Mouse (Mus musculus): ENCODE results near the gene Slc25a33.

Gene Slc25a33

GRCm38 (mm10) chr4:149727636-149728035, 46.4 kb downstream of the Slc25a33 start:
- no peak for DNase-seq (ENCODE audit: low spot score in 2 of 2)

DNA sequence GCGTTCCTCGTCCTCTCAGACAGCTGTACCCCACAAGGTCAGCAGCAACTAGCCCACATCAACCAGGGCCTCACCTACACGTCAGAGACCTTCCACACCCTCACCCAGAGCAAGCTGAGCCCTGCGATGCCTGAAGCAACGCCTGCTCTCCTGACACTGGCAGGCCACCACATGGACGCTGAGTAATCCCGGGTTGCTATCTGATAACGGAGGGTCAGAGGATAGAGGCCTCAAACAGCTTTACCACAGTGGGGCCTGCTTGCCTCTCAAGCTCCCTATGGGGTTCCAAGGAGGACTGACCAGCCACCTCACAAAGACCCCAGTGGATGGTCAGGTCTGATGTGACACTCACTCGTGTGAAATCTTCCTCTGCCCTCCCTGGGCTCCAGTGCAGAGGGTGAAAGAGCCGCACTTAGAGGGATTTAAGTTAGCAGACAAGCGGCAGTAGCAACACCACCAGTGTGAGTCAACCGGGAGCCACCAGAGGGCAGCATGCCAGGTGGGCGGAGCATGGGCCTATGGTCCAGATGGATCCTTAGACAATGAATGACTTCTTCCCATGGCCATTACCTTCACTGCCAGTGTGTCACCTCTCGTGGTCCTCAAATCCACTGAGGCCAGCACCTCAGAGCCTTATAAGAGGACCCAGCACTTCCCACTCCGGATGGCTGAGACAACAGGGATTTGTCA, 48.3 kb downstream of the Slc25a33 start:
- peak in 1 of 2 experiments; percentile 77 for DNase-seq (ENCODE audit: low spot score in 2 of 2)

DNA sequence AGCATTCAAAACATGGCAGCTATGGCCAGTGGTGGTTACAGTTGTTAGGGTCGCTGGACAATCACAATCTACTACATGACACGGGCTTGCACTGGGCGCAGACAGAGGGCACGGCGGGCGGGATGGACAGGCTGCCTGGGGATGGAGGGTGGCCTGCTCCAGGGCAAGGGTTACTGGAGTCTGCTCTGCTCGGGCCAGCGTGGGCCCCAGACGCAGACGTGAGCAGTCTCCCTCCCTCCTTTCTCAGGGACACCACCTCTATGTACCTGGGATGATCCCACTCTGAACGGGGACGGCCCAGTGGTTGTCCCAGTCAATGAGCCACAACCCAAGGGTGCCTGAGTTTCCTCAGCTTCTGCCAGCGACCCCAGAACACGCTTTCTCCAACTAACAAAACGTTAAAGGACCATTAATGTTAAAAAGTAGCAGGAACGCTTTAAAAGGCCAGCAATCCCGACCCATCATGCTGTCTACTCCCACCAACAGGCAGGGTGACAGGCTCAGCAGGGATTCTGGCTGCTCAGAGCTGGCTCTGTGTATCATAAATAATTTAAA, 49.1 kb downstream of the Slc25a33 start:
- no peak for DNase-seq (ENCODE audit: low spot score in 2 of 2)

DNA sequence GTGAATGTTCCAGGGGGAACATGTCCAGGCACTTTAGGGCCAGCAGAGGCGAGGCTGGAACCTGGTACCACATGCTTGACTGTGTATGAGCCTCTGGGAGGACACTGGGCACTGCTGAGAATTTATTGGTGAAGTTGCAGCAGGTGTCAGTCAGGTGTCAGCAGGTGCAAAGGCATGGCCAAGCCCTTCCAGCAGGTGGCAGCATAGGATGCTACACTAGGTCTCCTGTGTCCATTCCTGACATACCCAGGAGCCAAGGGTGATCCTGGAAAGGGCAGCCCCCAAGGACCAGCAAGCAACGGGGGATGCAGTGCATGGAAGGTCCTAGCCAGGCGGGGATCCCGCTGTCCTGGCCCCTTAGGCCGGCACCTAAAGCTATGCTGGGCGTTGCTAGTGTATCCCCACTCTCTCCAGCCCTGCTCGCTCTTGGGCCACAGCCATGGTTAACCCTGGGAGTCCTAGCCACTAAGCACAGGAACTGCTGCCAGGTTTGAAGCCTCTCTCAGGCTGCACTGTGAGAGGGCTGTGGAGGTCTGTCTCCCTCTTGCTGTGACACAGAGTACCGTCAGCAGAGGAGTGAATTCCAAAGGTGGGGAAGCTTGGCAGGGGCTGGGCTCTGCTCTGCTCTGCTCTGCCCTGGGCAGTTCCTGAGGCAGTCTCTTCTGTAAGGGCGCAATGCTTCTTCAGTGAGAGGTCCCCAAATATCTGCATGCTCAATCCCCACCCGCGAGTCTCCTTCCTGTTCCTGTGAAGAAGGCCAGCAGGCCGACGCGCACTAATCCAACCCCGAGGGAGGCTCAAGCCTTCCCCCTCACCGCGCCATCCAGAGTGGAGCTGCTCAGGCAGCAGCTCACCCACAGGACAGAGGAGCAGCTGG, 50.0 kb downstream of the Slc25a33 start:
- no peak for DNase-seq (ENCODE audit: low spot score in 2 of 2)

DNA sequence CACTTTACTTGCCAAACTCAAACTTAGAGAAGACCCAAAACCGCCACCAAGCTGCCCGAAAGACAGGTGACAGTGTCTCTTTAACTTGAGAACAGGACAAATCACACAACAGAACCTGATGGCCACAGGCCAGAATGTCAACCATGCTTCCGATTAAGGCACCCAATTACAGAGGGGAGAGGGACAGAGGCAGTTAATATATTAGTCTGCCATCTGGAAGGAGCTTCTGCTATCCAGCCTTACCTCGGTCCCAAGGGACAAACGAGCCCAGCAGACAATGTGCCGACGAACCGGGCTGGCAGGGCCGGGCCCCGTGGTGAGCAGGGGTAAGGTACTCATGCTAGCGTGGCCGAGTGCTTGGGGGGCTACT, 51.1 kb downstream of the Slc25a33 start:
- DNase-seq (ENCODE audit: low spot score in 2 of 2), result no peak

DNA sequence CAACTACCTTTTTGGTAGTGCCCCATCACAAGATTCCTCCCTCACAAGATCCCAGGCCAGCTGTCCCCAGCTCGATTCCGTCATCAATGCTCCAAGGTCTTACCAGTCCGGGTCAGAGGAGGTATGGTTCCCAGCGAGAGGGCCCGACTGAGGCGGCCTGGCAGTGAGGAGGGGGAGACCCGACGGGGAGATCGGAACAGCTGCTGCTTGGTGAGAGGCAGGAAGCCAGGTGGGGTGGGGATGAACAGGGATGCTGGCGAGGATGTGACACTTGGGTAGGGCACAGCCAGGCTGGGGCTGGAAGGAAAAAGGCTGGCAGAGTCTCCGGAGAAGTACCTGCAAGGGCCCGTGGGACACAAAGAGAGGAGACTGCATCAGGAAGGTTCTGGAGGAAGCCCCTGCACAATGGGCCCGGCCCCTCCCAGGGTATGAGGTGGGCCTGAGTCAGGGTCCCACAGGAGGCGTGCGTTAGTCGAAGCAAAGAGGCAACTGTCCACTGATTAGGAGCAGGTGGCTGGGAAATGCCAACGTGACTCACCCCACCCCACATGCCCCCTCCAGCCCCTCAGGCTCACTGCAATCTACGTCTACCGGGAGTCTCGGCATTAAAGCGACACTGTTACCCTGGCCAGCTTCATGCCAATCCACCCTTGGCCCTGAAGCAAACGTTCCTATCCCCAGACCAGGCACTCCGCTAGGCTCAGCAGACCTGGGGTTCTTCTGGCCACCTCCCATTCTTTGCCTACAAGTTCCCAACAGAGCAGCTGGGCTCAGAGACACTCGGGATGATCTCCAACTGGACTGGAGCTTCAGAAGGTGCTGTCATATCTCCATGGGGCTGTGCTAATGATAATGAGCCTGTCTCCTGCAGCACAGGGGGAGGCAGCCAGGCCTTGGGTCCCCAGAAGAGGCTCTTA, 51.7 kb downstream of the Slc25a33 start:
- DNase-seq (ENCODE audit: low spot score in 2 of 2), result no peak

GRCm38 (mm10) chr4:149721163-149721562, 52.9 kb downstream of the Slc25a33 start:
- no peak for DNase-seq (ENCODE audit: low spot score in 2 of 2)

DNA sequence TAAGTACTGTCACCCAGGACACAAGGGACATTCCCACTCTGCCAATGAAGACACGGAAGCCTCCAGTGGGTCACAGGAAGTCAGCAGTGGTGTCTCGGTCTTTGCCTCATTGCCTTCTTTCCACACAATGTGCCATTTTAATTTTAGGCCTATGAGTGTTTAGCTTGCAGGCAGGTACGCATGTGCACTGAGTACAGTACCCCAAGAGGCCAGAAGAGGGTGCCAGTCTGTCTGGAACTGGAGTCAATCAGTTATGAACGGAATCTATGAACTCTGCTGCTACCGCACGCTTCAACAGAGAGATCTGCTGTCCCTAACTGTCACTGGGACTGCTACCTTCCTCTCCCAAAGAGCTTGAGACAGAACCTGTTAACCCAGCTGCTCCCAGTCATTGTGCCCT, 54.4 kb downstream of the Slc25a33 start:
- peak in 1 of 2 experiments; percentile 50 for DNase-seq (ENCODE audit: low spot score in 2 of 2)

DNA sequence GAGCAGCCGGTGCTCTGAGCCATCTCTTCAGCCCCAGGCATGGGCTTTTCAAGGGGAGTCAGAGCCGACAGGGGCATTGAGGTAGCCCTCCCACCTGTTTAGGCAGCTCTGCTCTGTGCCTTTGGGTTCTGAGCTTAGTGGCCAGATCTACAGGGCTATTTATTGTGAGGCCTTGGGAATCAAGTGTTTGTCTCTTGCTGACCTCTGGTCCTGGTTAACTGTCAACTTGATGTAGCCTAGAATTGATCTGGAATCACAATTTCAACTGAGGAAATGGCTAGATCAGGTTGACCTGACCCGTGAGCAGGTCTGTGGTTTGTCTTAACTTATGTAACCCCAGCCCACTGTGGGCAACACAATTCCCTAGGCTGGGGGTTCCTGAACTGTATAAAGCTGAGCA, 59.5 kb downstream of the Slc25a33 start:
- DNase-seq (ENCODE audit: low spot score in 2 of 2), result no peak

DNA sequence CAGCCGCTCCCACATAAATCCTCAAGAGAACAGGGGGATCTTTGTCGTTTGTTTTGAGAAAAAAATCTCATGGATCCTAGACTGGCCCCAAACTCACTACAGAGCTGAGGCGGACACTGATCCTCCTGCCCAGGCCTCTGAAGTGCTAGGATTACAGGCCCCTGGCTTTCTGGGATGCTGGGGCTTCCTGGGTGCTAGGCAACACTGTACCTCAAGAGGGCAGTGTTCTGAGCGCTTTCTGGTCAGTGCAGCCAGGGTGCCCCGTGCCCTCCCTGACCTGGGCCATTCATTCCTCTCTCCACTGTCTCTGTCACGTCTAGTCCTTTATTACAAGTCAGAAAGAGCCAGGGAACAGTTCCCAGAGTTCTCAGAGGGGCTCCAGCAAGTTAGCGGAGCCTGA, 62.1 kb downstream of the Slc25a33 start:
- DNase-seq (ENCODE audit: low spot score in 2 of 2), result no peak

DNA sequence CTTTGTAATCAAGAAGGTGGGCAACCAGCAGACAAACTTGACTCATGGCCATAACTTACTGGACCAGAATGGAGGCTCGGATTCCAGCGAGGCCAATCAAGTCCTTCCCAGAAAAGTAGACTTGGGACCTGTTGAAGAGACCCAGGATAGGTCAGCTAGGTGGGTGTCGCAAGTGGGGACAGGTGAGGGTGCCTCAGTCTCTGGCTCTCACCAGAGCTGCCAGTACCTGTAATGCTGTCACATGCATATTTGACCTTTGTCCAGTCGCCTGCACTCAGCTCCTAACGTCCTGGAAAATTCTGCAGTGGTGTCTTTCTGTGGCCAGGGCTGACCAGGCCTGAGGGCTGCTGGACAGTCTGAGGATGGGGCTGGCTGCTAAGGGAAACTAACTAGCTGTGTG, 62.6 kb downstream of the Slc25a33 start:
- no peak for DNase-seq (ENCODE audit: low spot score in 2 of 2)

DNA sequence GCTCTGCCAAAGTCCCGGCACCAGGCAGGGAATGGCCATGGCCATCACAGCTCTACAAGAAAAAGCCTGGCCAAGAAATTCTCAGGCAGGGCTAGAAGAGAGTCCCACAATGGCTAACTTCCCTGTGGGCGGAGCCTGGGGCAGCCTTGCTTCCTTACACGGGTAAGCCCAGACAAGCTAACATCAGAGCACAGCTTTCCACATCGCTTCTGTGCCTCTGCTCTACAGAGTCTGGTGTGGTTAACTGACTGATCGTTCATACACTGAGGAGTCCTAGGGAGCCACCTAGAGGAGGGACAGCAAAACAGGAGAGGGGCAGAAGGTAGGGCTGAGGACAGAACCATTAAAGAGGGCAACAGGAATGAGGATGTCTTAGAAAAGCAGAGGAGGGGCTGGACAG, 63.6 kb downstream of the Slc25a33 start:
- peak in 1 of 2 experiments; percentile 74 for DNase-seq (ENCODE audit: low spot score in 2 of 2)

DNA sequence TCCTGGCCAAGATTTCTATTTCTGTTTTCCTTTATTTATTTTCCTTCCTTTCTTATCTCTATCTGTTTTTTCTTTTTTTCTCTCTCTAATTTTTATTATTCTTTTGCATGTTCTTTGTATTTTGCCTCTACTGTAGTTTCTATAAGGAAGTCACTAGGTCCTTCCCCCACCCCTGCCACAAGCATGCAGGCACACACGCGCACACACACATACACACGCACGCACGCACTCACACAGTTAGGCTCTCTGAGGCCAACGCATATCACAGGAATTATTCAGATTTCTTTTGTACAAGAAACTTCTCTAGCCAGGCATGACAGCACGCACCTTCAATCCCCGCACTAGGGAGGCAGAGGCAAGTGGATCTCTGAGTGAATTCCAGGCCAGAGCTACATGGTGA, 68.1 kb downstream of the Slc25a33 start:
- DNase-seq (ENCODE audit: low spot score in 2 of 2), result no peak

DNA sequence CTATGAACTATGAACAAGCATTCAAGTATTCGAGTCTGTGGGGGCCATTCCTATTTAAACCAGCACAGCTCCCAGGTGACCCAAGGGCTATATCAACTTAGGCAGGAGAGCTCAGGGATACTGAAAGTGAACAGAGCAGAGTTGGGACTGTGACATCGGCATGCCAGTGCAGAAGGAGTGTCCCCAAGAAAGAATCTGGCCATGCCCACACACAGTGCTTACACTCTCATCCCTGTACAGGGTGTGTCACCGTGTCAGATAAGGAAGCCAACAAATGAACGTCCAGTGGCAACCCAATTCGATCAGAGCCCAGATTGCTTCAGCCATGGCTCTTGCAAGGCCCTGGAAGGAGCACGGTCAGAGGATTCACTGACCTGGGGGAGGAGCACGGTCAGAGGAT, 68.8 kb downstream of the Slc25a33 start:
- DNase-seq (ENCODE audit: low spot score in 2 of 2), result no peak

GRCm38 (mm10) chr4:149702210-149702979, 71.7 kb downstream of the Slc25a33 start, which contains the start of gene Pik3cd:
TSS of gene Pik3cd (minus strand) at chr4:149702571.
- peak in 1 of 2 experiments; percentile 25 for DNase-seq (ENCODE audit: low spot score in 2 of 2)

DNA sequence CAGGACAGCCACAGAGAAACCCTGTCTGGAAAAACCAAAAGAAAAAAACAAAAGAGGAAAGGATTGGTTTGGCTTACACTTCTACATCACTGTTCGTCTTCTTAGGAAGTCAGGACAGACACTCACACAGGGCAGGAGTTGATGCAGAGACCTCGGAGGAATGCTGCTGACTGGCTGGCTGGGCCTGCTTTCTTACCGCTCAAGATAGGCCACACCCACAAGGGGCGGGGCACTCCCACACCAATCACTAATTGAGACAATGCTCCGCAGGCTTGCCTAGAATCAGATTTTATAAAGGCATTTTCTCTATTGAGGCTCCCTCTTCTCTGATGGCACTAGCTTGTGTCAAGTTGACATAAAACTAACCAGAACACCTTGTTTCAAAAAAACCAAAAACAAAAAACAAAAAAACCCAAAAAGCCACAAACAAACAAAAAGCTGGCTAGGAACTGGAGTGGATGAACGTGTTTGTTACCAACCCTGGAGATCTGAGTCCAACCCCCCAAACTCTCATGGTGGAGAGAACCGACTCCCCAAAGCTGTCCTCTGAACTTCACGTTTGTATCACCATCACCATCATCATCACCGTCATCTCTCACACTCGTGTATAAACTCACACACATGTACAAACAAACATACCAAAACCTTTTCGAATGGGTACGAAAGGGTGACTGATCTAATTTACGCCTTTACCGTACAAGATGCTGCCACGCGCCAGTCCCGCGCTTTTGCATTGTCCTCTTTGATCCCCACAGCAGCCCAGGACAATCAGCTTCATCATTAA, 72.5 kb downstream of the Slc25a33 start:
- peak in 1 of 2 experiments; percentile 41 for DNase-seq (ENCODE audit: low spot score in 2 of 2)

DNA sequence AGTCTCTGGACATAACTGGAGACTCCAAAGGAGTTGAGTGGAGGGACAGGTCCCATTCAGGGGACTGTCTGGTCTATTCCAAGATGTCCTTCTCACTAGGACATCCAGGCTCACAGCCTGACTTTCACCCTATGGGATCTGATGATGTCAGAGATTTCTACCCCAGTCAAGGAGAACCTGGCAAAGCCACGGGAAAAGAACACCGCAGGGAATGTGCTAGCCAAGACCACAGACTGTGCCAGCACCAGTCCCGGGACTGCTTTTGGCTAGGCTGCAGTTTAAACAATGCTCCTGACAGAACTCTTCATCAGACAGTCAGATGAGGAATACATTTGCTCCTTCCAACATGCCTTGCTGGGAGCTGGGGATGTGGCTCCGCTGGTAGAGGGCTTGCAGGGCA, 74.1 kb downstream of the Slc25a33 start:
- no peak for DNase-seq (ENCODE audit: low spot score in 2 of 2)

- DNase-seq (ENCODE audit: low spot score in 2 of 2), result peak in 1 of 2 experiments; percentile 25
Observed at GRCm38 (mm10) chr4:149698197-149698821, 75.8 kb downstream of the Slc25a33 start.

DNA sequence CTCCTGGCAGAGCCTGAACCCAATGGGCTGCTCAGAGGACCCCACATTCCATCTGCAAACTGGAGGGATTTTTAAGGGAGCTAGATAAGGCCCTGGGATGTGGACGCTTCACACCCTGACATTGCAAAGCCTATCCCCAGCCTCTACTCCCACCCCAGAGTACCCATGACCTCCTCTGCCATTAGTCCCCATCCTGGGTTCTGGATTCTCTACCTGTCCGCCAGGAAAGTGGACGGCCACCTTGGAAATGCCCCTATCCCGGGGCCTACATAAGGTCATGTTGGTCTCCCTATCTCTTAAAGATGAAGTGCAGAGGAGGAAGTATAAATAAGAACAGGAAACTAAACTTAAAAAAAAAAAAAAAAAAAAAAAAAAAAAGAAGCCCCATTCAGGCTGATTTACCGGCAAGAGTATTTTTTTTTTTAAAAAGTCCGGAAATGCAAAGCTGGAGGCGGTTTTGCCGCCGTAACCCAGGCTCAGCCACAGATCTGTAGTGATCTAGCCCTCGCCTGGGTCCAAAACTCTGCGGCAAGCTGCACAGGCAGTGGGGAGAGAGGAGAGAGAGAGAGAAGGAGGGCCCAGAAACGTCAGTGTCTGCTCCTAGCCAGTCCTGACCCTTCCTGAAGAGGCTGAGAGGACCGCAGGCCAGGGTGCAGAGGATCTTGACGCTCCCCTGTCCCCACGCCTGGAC, 76.4 kb downstream of the Slc25a33 start:
- DNase-seq (ENCODE audit: low spot score in 2 of 2), result no peak

Data from left cerebral cortex, adult 9 months (tissue).